Mouse (Mus musculus) heart, postnatal 0 days (tissue): ENCODE results near the gene Gm8765.
"Not testable (repeated sequence)": the region's sequence is repeated elsewhere in the genome, so short reads cannot be mapped to it uniquely, and the experiment has no call there.

ENCODE experiments used
- CTCF ChIP-seq: IDR thresholded peaks from 2 replicates; pipeline ENCODE4 v1.5.1; 2016; ENCODE audit warnings: antibody characterized with exemption, control low read depth, low read depth
- EP300 ChIP-seq: IDR thresholded peaks from 2 replicates; pipeline ENCODE4 v1.6.1; 2016; ENCODE audit warnings: antibody characterized with exemption, low read depth

DNA sequence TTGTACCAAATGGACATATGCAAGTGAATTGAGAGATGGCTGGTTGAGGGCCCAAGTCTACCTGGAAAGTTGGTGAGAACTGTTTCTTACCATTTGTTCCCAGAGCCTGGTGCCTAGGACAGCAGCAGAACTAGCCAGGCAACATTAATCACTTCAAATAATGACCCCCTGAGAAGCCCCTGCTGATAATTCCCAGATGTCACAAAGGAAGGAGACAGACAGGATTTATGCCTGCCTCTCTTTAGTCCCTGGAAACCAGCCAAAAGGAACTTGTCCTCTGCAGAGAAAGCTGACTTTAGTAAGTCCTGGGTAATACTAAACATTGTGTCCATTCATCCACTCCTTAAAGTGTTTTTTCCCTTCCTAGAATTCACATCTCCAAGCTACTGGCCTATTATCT, 54.8 kb downstream of the Gm8765 start:
- TF ChIP-seq CTCF, EP300: not testable (repeated sequence)
